Mouse (Mus musculus) C2C12 (cell line): Measurements from ENCODE around the gene Gm43191.

Experiments used
- CTCF ChIP-seq: IDR thresholded peaks from one replicate; pipeline ENCODE4 v1.5.1; 2011; ENCODE audit not compliant: control insufficient read depth, insufficient read depth, insufficient read length
- MAX ChIP-seq: IDR thresholded peaks from one replicate; pipeline ENCODE4 v1.6.1; 2011; ENCODE audit warnings: mild to moderate bottlenecking, control low read depth
- USF1 ChIP-seq: IDR thresholded peaks from one replicate; pipeline ENCODE4 v1.6.1; 2011; ENCODE audit warnings: low read depth, mild to moderate bottlenecking, control low read depth, moderate library complexity

- TF ChIP-seq USF1 (no peak), CTCF (no peak), MAX (no peak)
Observed at GRCm38 (mm10) chr3:116650698-116651097, 30.4 kb downstream of the Gm43191 start.
